Mouse (Mus musculus): ENCODE measurements around the gene Parp11.
"Not testable (repeated sequence)": the region's sequence is repeated elsewhere in the genome, so short reads cannot be mapped to it uniquely, and the experiment has no call there.

Gene Parp11

DNA sequence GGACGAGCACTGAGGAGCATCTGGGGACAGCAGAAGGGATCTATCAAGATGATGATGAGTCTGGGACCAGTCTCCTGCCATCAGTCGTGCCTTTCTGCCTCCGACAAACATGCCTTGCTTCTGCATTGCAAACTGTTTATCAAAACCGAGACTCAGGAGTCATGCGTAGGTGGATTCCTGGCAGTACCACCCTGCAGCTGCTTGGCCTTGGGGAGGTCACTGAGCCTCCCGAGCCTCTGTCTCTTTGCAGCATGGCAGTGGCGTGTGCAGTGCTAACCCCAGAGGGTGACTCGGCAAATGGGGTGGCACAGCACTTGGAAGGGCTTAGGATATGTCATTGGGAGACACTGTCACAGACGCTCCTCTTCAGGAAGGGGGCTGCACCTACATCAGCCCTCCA lies 53.5 kb downstream of the Parp11 start:
- DNase-seq, result no peak

DNA sequence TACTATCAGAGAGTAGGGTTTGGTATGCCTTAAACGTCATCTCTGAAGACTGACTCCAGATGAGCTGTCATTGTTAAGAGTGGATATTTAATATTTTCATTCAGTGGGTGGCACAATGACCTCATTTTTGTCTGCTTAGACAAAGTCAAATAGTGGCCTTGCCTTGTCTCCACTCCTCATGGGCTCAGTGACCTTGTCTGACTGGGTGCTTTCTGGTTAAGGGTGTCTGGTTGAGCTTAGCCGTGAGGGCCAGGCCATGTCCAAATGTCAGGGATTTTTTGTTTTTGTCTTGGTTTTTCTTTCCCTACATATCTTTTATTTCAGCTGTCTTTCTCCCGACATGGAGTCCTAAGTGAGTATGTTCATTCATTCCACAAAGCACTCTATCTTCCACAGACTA lies 54.2 kb downstream of the Parp11 start:
- no peak for DNase-seq

DNA sequence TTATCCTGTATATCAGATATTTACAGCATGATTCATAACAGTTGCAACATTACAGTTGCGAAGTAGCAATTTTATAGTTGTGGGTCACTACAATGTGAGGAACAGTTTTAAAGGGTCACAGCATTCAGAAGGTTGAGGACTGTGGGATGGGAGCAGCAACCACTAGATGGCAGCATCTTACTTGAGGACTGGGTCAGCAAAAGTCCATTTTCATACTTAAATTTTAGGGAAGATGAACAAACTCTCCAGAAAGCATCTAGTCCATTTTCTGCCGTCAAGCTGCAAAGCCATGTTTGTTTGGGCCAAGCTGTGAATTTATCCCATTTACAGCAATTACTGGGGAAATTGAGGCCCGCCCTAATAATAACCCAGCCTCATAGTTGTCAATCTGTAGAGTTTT lies 55.9 kb downstream of the Parp11 start:
- peak; percentile 43 for DNase-seq

DNA sequence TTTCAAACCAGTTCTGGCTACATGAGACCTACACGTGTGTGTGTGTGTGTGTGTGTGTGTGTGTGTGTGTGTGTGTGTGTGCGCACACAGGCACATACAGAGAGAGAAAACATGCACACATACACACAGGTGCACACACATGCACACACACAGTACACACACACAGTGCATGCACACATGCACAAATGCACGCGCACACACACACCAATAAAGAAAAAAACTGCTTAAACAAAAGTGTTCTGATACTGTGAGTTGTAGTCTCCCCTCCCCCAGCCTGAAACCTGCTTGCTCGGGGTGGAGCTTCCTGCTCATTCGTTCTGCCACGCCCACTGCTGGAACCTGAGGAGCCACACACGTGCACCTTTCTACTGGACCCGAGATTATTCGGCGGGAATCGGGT lies 67.1 kb downstream of the Parp11 start:
- DNase-seq, result not testable (repeated sequence)

DNA sequence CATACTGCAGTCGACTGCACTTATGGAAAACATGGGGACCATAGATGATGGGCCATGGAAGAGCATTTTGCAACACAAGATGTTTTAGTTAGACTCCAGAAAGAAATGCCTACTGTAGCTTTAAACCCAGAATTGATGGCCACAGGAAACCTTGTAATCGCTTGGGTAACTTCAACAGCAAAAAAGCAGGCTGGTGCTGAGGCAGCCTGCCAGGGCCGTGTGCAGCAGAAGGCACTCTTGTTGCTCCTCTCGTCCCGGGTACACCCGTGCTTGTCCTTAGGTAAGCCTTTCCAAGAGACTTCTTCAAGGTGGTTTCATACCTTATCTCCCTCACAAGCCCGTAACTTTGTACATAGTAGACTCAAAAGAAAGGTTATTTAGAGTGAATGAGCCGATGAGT lies 74.5 kb downstream of the Parp11 start:
- no peak for DNase-seq

DNA sequence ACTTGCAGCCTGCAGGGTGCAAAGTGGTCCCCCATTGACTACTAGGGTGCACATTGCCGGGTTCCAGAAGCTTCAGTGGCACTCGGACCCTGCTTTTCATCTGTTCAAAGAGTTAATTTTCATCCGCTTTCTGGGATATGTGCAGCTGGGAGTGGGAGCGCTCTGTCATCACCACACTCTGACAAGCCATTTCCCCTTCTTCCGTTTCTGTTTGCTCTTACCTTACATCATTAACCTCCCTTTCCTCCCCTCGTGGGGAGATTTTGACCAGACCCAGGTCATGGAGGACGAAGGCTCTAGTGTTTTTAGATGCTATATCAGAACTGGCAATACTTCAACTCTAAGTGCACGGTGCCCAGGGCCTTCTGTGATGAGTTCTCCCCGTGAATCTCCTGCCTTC lies 75.7 kb downstream of the Parp11 start:
- DNase-seq, result no peak

DNA sequence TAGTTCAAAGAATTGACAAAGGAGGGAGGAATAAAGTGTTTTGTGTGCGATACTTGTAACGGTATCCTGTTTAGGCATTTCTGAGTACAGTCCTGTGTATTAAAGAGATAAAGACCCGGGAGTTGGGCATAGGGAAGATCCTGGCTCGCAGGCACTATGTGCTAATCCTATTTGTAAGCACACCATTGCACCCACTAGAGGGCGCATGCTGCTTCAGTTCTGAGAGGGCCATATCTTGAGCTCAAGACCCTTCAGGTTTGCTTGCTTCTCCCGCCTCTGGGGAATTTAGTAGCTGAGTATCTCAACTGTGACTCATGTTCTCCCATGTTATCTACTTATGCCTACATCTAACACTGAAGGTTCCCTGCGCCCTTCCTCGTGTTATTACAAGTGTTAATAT lies 77.8 kb downstream of the Parp11 start:
- peak; percentile 31 for DNase-seq

DNA sequence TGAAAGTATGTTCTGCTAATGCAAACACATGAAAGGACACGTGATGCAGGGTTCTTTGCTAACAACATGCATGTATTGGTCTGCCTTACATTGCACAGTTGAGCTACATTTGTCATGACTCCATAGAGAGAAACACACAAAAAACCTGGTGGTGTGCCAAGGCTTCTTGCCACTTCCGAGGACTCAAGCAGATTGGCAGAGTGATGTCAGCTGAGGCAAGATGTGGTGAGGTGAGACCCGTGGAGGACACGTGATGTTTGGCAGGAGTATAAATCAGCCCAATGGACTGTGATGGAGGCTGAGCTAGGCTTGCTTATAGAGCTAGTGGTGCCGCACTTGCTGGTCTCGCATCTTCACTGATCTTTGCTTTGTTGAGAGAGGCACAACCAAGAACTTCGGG lies 82.0 kb downstream of the Parp11 start:
- no peak for DNase-seq

DNA sequence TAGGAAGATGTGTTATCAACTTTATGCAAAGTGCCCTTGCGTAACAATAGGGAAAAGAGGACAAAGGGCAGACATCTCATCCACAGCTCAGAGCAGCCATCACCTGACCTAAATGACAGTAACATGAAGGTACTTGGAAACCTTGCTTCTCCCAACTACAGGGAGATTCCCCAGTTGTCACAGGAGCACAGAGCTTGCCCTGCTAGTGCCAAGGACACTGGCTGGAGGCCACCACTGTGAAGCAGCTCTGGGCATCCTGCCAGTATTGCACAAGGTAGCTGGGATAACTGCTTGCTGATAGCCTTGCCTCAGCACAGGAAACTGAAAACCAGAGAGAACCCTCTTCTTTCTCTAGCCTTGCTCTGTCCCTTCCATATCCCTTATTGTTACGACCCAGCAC lies 82.8 kb downstream of the Parp11 start:
- peak; percentile 53 for DNase-seq

DNA sequence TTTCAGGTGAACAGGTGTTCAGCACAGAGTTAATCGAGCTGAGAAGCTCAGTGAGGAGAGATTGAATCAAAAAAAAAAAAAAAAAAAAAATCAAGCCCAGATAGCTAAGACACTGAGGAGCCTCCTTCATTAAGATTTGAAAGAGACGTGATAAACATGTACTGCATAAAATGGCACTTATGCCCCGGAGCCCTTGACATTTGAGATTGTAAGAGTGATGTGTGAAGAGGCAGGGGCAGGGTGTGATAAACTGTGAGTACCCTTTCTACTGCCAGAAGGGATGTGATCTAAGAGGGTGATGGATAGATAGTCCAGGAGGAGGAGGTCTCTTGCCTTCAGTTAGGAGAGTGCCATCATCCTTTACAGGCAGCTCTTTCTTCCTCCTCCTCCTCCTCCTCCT lies 83.6 kb downstream of the Parp11 start:
- DNase-seq, result no peak

DNA sequence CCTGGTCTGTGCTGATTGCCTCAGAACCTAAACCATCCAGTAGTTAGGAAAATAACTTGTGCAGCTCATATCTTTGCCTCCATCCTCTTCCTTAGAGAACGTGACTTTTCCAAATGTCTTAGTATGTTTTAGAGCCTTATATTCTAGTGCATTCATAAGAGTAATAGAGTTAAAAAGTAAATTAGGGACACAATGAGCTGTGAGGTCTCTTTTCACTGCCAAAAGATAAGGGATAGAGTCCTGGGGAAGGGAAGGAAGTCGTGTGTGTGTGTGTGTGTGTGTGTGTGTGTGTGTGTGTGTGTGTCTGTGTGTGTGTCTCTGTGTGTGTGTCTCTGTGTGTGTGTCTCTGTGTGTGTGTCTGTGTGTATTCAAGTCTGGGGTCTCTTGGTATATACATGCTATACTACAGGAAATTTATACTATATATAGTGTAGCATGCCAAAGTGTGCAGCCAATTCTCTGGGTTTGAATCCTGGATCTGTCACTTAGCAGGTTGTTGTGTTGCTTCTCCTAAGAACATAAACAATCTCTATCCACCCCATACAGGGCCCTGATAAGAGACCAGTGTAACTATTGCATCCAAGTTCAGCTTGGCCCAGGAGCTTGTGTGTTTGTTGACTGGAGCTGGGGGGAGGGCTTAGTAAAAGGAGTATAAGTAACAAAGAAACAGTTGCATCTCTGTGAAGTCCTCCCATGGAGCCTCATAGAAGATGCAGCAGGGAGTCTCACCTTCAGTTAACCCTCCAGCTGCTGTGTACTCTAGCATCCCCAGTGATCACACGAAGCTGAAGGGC lies 85.0 kb downstream of the Parp11 start:
- DNase-seq, result no peak

DNA sequence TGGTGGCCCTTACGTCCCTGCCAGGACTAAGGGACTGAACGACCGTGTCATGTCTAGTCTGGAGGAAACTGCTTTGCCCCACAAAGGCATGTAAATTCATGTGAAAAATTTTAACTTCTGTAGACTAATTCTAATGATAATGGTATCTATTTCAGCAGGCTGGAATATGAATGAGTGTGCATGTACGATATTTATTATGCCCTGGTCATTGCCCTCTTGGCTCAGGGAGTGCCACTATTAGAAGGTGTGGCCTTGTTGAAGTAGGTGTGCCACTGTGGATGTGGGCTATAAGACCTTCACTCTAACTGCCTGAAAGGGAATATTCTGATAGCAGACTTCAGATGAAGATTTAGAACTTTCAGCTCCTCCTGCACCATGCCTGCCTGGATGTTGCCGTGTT lies 85.7 kb downstream of the Parp11 start:
- DNase-seq, result no peak

DNA sequence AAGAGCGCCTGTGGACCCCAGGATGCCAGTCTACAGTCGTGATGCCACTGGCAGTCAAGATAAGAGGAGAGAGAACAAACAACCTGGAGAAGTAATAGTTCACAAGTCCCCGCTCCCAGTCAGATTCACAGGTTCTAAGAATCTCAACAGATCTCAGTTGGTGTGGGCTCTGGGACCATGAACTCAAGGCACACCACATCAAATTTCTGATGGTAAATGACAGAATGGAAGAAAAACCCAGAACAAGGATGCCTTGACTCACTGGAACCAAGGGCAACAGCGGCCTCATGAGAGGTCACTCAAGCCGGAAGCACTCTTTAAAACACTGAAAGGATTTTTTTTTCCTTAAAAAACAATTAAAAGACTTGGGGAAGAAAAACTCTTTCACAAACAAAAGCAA lies 87.1 kb downstream of the Parp11 start:
- DNase-seq, result no peak

DNA sequence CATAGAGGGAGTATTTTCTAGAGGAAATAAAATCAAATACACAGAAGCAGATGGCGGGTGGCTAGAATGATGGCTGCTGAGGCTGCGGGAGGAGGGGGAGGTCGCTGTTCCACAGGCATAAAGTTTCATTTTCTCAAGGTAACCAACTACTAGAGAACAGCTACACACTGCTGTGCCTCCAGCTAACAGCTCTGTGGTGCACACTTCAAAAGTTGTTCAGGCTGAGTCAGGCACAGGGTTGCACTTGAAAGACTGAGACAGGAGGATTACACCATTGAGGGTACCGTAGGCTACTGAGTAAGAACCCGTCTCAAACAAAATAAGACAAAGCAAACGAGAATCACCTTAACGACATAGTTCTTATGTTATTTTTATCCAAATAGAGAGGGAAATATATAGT lies 90.4 kb downstream of the Parp11 start:
- no peak for DNase-seq

DNA sequence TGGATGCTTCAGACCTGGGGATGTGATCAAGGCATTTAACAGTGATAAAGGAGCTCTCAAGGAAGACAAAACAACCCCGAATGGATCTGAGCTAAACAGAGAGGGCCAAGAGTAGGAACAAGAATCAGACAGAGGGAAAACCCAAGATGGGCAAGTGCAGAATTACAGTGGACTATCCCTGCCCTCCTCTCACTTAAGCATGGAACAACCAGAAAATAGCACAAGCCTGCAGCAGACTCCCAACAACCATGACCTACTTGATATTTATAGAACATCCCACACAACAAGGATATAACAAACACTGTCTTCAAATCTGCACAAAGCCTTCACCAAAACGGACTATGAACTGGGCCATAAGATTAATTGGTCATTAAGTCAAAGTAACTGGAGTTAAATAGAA lies 91.5 kb downstream of the Parp11 start:
- no peak for DNase-seq

DNA sequence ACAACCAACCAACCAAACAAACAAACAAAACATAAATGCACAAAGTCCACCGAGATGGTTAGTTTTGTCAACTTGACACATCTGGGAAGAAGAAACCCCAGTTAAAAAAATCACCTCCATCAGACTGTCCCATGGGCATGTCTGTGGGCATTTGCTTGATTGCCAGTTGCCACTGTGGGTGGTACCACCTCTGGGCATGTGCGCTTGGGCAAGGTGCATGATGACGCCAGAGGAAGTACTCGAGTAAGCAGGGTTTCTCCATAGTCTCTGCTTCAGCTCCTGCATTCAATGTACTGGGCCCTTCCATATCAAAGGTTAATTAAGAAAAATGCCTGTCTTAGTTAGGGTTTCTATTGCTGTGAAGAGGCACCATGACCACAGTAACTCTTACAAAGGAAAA lies 92.6 kb downstream of the Parp11 start:
- DNase-seq, result no peak

DNA sequence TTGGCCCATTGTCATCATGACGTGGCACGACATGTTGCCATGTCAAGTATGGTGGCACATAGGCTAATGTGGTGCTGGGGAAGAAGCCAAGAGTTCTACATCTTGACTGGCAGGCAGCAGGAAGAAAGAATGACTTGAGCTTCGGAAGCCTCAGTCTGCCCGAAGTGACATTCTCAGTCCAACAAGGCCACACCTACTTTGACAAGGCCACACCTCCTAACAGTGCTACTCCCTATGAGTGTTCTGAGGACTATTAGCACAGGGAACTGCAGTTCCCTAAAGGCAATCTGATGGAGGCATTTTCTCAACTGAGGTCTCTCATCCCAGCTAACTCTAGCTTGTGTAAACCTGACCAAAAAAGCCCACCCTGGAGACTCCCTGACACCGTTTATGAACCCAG lies 93.0 kb downstream of the Parp11 start:
- no peak for DNase-seq

DNA sequence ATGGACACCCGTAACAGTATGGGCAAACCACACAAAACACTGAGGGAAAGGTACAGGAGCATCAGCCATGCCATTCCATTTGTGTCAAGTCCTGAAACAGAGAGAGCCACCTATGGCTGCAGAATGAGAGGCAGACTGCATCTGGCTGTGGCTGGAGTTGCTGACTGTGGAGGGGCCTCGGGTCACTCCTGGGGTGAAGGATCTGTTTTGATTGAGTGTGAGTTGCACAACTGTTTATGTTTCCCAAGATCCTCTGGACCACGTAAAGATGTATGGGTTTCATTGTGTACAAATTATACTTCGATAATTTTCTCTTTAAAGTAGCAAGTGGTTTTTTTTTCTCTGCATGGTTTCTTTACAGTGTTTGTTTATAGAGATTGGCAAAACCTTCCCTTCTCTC lies 93.9 kb downstream of the Parp11 start:
- no peak for DNase-seq

DNA sequence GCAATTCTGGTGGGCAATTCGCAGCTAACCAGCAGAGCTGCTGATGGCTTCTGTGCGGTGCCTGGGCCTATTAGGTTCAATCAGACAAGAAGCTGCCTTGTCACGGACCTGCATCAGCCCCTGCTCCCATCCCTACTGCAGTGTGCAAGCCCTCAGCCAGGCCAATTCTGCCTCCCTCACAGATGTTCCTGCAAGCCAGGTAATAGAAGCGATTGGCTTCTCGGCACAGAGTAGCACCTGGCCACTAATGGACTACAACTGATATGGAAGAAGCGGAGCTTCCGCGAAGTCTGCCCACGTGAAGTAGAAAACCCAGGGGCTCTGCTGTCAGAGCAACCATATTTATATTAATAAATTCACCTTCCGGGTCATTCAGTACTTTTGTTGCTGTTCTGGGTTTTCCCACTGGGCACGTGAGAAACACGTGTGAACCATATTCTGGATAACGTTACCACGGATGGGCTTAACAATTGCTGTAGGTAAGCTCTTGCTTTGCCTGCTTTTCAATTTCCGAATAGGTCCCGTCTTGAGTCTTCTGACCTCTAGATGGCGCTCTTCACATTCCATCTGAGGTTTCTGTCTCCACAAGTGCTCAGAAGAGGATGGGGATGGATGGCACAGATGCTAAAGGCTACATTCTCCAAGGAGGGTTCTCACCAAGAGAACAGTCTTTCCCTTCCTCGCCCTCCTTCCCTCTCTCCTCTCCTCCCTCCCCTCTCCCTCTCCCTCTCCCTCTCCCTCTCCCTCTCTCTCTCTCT lies 95.2 kb downstream of the Parp11 start:
- peak; percentile 66 for DNase-seq

All from kidney, adult 9 months (tissue).